Mouse (Mus musculus): ENCODE measurements around the gene Gmpr2. TPM values are rescaled to one million over a fixed set of nuclear protein-coding genes. Genes with fewer than 3 reads are reported as not detected.

The Gmpr2 gene
- polyA plus RNA-seq, 1 experiment = not detected

- peaks cover 3% of the 10 kb centered on the region; the same call in 1 of the 2 replicates for H3K4me1 ChIP-seq (ENCODE audit: control insufficient read depth, insufficient read depth, low read length)
- TF ChIP-seq POLR2A (IDR thresholded peaks at IDR 0.05; ENCODE audit: insufficient read depth, low read depth, low read length) = no peak
- TF ChIP-seq CTCF (IDR thresholded peaks at IDR 0.05; ENCODE audit: insufficient read depth, low read depth, low read length) = no peak
- H3K4me3 ChIP-seq (ENCODE audit: insufficient read depth, low read depth, low read length) = no peak overlapping the region
- WGBS = 81% methylated on average over 6 of the region's 6 CpGs
- H3K27ac ChIP-seq (ENCODE audit: insufficient read depth, low read depth, low read length) = no peak overlapping the region
These were observed 31.0 kb downstream of the Gmpr2 start for GRCm38 (mm10) chr14:55702761-55703160.

GRCm38 (mm10) chr14:55706051-55706600 lies 34.4 kb downstream of the Gmpr2 start:
- Histone ChIP-seq H3K27ac (ENCODE audit: insufficient read depth, low read depth, low read length) (no peak overlapping the region), H3K4me1 (ENCODE audit: control insufficient read depth, insufficient read depth, low read length) (no peaks in the 10 kb centered on the region), H3K4me3 (ENCODE audit: insufficient read depth, low read depth, low read length) (no peak overlapping the region)
- TF ChIP-seq POLR2A (IDR thresholded peaks at IDR 0.05; ENCODE audit: insufficient read depth, low read depth, low read length) = no peak
- WGBS = 90% methylated on average over 8 of the region's 8 CpGs

GRCm38 (mm10) chr14:55707397-55707796 lies 35.7 kb downstream of the Gmpr2 start:
- WGBS = 95% methylated on average over 5 of the region's 5 CpGs
- TF ChIP-seq POLR2A (IDR thresholded peaks at IDR 0.05; ENCODE audit: insufficient read depth, low read depth, low read length) = no peak
- Histone ChIP-seq H3K27ac (ENCODE audit: insufficient read depth, low read depth, low read length) (no peak overlapping the region), H3K4me3 (ENCODE audit: insufficient read depth, low read depth, low read length) (no peak overlapping the region), H3K4me1 (ENCODE audit: control insufficient read depth, insufficient read depth, low read length) (no peaks in the 10 kb centered on the region)

GRCm38 (mm10) chr14:55709509-55709908 lies 37.8 kb downstream of the Gmpr2 start:
- Histone ChIP-seq H3K27ac (ENCODE audit: insufficient read depth, low read depth, low read length) (no peak overlapping the region), H3K4me3 (ENCODE audit: insufficient read depth, low read depth, low read length) (no peak overlapping the region), H3K4me1 (ENCODE audit: control insufficient read depth, insufficient read depth, low read length) (no peaks in the 10 kb centered on the region)
- 86% methylated on average over 4 of the region's 4 CpGs for WGBS
- no peak for TF ChIP-seq POLR2A (IDR thresholded peaks at IDR 0.05; ENCODE audit: insufficient read depth, low read depth, low read length)
- TF ChIP-seq CTCF (IDR thresholded peaks at IDR 0.05; ENCODE audit: insufficient read depth, low read depth, low read length) = no peak

- H3K4me1 ChIP-seq (ENCODE audit: control insufficient read depth, insufficient read depth, low read length) = no peaks in the 10 kb centered on the region
- H3K27ac ChIP-seq (ENCODE audit: insufficient read depth, low read depth, low read length) = no peak overlapping the region
- WGBS = 82% methylated on average over 7 of the region's 7 CpGs
- no peak overlapping the region for H3K4me3 ChIP-seq (ENCODE audit: insufficient read depth, low read depth, low read length)
- TF ChIP-seq CTCF (IDR thresholded peaks at IDR 0.05; ENCODE audit: insufficient read depth, low read depth, low read length) (no peak), POLR2A (IDR thresholded peaks at IDR 0.05; ENCODE audit: insufficient read depth, low read depth, low read length) (no peak)
These were observed 40.0 kb downstream of the Gmpr2 start for GRCm38 (mm10) chr14:55711786-55712185.

GRCm38 (mm10) chr14:55713007-55713728 lies 41.4 kb downstream of the Gmpr2 start:
- Histone ChIP-seq H3K4me1 (ENCODE audit: control insufficient read depth, insufficient read depth, low read length) (no peaks in the 10 kb centered on the region), H3K4me3 (ENCODE audit: insufficient read depth, low read depth, low read length) (no peak overlapping the region), H3K27ac (ENCODE audit: insufficient read depth, low read depth, low read length) (no peak overlapping the region)
- WGBS = 22% methylated on average over 25 of the region's 25 CpGs
- no peak for TF ChIP-seq POLR2A (IDR thresholded peaks at IDR 0.05; ENCODE audit: insufficient read depth, low read depth, low read length)
- TF ChIP-seq CTCF (IDR thresholded peaks at IDR 0.05; ENCODE audit: insufficient read depth, low read depth, low read length) = no peak

- Histone ChIP-seq H3K27ac (ENCODE audit: insufficient read depth, low read depth, low read length) (no peak within 1 kb of the TSS), H3K4me1 (ENCODE audit: control insufficient read depth, insufficient read depth, low read length) (no peaks in the 10 kb centered on the region), H3K4me3 (ENCODE audit: insufficient read depth, low read depth, low read length) (no peak within 1 kb of the TSS)
- WGBS = 46% methylated on average over 4 of the region's 4 CpGs
- no peak for TF ChIP-seq CTCF (IDR thresholded peaks at IDR 0.05; ENCODE audit: insufficient read depth, low read depth, low read length)
- TF ChIP-seq POLR2A (IDR thresholded peaks at IDR 0.05; ENCODE audit: insufficient read depth, low read depth, low read length) = no peak
These were observed 42.0 kb downstream of the Gmpr2 start, which contains the start of gene Tgm1 for GRCm38 (mm10) chr14:55713729-55714122. Gene Tgm1, minus strand, starts transcription at chr14:55713926.

GRCm38 (mm10) chr14:55714893-55715292 lies 43.2 kb downstream of the Gmpr2 start:
- no peak for TF ChIP-seq CTCF (IDR thresholded peaks at IDR 0.05; ENCODE audit: insufficient read depth, low read depth, low read length)
- TF ChIP-seq POLR2A (IDR thresholded peaks at IDR 0.05; ENCODE audit: insufficient read depth, low read depth, low read length) = no peak
- WGBS = 45% methylated on average over 6 of the region's 6 CpGs
- Histone ChIP-seq H3K4me3 (ENCODE audit: insufficient read depth, low read depth, low read length) (no peak overlapping the region), H3K27ac (ENCODE audit: insufficient read depth, low read depth, low read length) (no peak overlapping the region), H3K4me1 (ENCODE audit: control insufficient read depth, insufficient read depth, low read length) (no peaks in the 10 kb centered on the region)

GRCm38 (mm10) chr14:55716271-55716670 lies 44.5 kb downstream of the Gmpr2 start:
- no peak overlapping the region for H3K27ac ChIP-seq (ENCODE audit: insufficient read depth, low read depth, low read length)
- WGBS = 94% methylated on average over 6 of the region's 6 CpGs

More at GRCm38 (mm10) chr14:55716271-55716670, 44.5 kb downstream of the Gmpr2 start:
- no peak for TF ChIP-seq CTCF (IDR thresholded peaks at IDR 0.05; ENCODE audit: insufficient read depth, low read depth, low read length)
- no peak for TF ChIP-seq POLR2A (IDR thresholded peaks at IDR 0.05; ENCODE audit: insufficient read depth, low read depth, low read length)
- Histone ChIP-seq H3K4me3 (ENCODE audit: insufficient read depth, low read depth, low read length) (no peak overlapping the region), H3K4me1 (ENCODE audit: control insufficient read depth, insufficient read depth, low read length) (peaks cover 6% of the 10 kb centered on the region; the same call in 1 of the 2 replicates)
